Mouse (Mus musculus) ovary, adult 10 weeks (tissue): ENCODE measurements around the gene Tob1. TPM values are rescaled to one million over a fixed set of nuclear protein-coding genes. Genes with fewer than 3 reads are reported as not detected.

Experiments
- polyA plus RNA-seq: library from polyadenylated mRNA; stranded (reverse); fragments of 350-450 nt; fragmentation: Illumina TruSeq; extraction: RNeasy Lipid Tissue Mini Kit (QIAGEN cat#74804); gene quantifications from one replicate; pipeline ENCODE4 v1.2.3, GENCODE M21; 2014

Gene Tob1
- polyA plus RNA-seq: 203 TPM

GRCm38 (mm10) chr11:94211124-94211603, at the start of gene Tob1:
Gene Tob1 (plus strand): TSS chr11:94211454.

GRCm38 (mm10) chr11:94245955-94246788, 34.9 kb downstream of the Tob1 start, which contains the start of gene Wfikkn2:
Gene Wfikkn2 (minus strand): TSS chr11:94246005.

Other genes with a start within 250 kb of the Tob1 start
- not detected for gene Gm20390, start 243.2 kb upstream of the Tob1 start, polyA plus RNA-seq
- gene Nme1, start 242.9 kb upstream of the Tob1 start, polyA plus RNA-seq: 10.7 TPM
- gene Spag9, start 215.4 kb upstream of the Tob1 start, polyA plus RNA-seq: 145 TPM
- 0.46 TPM for gene Wfikkn2, start 34.6 kb downstream of the Tob1 start, polyA plus RNA-seq
- gene Gm21885, start 70.4 kb downstream of the Tob1 start, polyA plus RNA-seq: not detected
- gene Luc7l3, start 110.5 kb downstream of the Tob1 start, polyA plus RNA-seq: 324 TPM
- gene Ankrd40, start 116.5 kb downstream of the Tob1 start, polyA plus RNA-seq: 73.0 TPM
- gene Abcc3, start 181.5 kb downstream of the Tob1 start, polyA plus RNA-seq: 1.6 TPM